Mouse (Mus musculus) T-helper 17 cell (primary cell): Measurements from ENCODE around the gene Lpcat3.

Experiments used
- in situ Hi-C, 2 experiments: fragments of 300-600 bp; cut with MboI, MseI; formaldehyde crosslinking; loops; 1 replicate in 1 of 2; 2 replicates in 1 of 2; pipeline ENCODE4 v1.15.1; 2025; ENCODE audit warnings: high pct_unique_total_duplicates in 2 of 2

Lpcat3 gene

DNA sequence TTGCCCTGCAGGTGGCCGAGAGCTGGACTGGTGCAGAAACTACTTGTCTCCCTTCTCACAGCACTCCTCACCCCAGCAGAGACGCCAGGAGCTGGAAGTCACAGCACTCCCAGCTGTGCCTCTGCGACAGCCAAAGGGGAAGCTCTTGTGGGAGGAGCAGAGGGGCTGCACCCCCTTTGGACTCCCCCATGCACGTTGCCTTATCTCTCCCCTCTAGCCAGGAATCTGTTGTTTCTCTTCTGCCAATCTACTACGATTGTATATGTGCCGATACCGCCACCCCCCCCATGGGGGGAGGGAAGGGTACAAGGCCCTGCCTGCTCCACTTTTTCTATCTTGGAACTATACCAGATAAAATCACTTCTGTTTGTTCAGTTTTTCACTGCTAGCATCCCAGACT, 41.0 kb downstream of the Lpcat3 start:
- in situ Hi-C loops = no loop called here

DNA sequence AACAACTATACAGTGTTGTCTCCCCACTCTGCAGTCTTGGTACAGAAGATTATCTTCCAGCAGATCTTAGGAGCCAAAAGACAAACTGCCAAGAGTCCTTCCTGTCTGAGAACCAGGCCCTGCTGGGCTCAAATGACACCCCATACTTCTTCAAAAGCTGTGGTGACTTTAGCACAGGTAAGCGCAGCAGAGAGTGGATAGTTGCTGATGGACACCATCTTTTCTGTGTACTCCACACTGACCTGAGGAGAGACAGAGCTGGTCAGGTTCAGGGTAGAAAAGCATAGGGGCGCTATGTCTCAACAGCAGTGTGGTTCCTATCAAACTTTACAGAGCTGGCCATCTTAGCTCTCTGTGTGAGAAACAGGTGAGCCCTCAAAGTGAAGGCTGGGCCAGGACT, 41.6 kb downstream of the Lpcat3 start:
- in situ Hi-C loops = no loop called here

DNA sequence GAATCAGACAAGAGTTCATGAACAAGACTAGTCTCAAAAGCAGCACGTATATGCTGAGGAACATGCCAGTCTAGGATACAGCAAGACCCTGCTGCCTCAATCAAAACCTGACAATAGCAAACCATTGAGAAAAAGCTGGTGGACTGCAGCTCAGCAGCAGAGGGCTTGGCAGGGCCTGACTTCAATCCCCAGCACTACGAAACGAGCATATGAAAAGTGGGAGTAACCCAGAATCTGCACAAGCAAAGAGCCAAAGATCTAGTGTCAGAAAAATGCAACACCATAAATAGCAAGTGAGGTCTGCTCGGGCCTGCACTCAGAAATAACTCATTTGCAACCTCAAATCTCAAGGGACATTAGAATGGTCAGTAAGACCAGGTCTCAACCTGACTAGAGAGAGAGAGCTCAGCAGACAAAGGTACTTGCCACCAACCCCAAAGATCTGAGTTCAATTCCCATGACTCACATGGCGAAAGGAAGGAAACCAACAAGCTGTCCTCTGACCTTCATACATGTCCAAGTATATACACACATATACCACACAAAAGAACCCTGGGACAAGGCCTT, 43.3 kb downstream of the Lpcat3 start:
- in situ Hi-C loops = no loop called here

- in situ Hi-C loops = no loop called here
Measured at GRCm38 (mm10) chr6:124708289-124708889, 45.6 kb downstream of the Lpcat3 start.

GRCm38 (mm10) chr6:124711824-124712782, 49.3 kb downstream of the Lpcat3 start, which contains the start of the genes Emg1 and Phb2:
Gene Emg1 (minus strand): TSS chr6:124712178.
Gene Phb2 (plus strand): TSS chr6:124712336.
- in situ Hi-C loops = loop anchor here in 1 of 2 experiments (5.0 kb wide), 1 partner anchor 45 kb away; the partner anchor contains the start of genes Atn1 and Gm45234

- in situ Hi-C loops = loop anchor here in 1 of 2 experiments (5.0 kb wide), 1 partner anchor 44 kb away; the partner anchor contains the start of genes Atn1 and Gm45234
Measured at GRCm38 (mm10) chr6:124712918-124713317, 50.1 kb downstream of the Lpcat3 start.

- in situ Hi-C loops = loop anchor here in 1 of 2 experiments (5.0 kb wide), 1 partner anchor 45 kb away; no protein-coding TSS in a partner anchor
Measured at GRCm38 (mm10) chr6:124716864-124717490, 54.1 kb downstream of the Lpcat3 start.

- in situ Hi-C loops = loop anchor here in 1 of 2 experiments (5.0 kb wide), 1 partner anchor 44 kb away; no protein-coding TSS in a partner anchor
Measured at GRCm38 (mm10) chr6:124717968-124718367, 55.1 kb downstream of the Lpcat3 start.

DNA sequence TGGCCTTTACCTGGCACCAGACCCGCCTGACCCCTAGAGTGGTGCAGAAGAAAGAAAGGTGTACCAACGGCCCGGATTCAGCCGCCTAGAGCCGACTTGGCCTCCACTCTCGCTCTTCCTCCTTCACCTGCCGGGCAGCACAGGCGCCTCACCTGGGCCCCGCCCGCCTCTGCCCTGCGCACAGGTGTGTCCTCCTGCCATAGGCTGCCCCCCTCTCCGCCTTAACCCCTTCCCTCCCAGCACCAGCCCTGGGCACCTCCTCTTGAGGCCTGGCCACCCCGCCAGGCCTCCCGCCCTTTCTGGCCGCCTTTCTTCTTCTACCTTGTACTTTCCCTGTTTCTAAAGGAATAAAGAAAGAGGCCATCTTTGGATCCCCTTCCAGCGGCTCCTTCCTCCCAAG, 55.9 kb downstream of the Lpcat3 start:
- in situ Hi-C loops = loop anchor here in 1 of 2 experiments (5.0 kb wide), 1 partner anchor 44 kb away; no protein-coding TSS in a partner anchor

DNA sequence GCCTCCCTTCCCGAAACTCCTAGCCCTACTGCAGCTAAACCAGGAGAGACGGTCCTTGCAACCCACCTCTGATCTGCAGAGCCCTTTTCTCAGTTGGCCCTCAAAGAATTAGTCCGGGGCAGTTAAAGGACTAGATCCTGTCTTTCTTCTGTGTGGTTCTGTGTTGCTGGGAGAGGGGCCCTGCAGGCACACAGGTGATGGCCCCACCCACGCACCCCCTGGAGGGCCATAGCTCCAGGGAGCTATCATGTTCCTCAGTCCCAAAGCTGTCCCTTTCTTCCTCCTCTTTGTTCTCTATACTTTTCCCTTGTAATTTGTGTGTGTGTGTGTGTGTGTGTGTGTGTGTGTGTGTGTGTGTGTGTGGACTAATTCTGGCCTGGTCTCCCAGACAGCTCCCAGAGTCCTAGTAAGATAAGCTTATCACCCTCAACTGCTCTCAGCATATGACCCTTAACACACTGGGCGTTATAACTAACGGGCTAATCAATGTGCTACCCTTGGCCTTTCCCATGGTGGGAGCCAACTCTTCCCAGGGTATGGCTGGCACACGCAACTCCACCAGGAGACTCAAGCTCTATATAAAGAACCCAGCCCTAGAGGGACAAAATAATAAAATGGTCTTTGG, 56.6 kb downstream of the Lpcat3 start:
- in situ Hi-C loops = loop anchor here in 1 of 2 experiments (5.0 kb wide), 1 partner anchor 43 kb away; no protein-coding TSS in a partner anchor

DNA sequence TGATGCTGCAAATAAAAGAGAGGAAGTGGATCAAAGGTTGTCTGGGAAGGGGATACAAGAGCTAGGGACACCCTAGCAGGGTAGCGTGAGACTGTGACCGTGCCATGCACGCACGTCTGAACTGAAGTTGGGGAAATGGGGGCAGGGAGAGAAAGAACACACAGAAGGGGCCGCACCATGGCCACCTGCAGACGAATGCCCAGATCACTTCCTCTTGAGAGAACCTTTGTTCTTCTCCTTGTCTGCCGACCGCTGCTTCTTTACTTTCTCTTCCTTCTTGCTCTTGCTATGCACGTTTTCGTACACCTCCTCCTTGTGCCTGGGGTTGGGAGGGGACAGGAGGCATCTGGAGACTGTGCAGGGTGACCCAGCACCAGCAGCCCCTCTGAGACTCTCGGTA, 58.1 kb downstream of the Lpcat3 start:
- in situ Hi-C loops = no loop called here

- in situ Hi-C loops = no loop called here
Measured at GRCm38 (mm10) chr6:124722876-124723473, 60.1 kb downstream of the Lpcat3 start.

DNA sequence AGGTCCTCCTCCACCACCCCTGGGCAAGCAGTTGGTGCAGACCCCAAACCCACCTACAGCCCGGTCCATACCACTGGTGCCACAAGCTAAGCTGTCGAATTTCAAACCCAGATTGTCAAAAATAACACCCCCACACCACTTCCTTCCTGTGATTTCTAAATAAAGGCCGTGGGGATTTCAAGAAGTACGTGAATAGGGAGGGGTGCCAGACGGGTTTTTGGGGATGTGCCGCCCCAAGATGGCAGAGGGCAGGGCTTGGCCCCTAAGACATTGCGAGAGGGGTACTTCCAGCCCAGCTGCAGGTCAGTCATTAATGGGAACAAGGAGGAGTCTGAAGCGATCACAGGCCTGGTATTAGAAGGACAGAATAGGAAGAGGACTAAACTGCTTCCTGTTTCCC, 60.7 kb downstream of the Lpcat3 start:
- in situ Hi-C loops = no loop called here

GRCm38 (mm10) chr6:124724472-124724871, 61.6 kb downstream of the Lpcat3 start:
- in situ Hi-C loops = no loop called here

GRCm38 (mm10) chr6:124728621-124729020, 65.8 kb downstream of the Lpcat3 start:
- in situ Hi-C loops = no loop called here

GRCm38 (mm10) chr6:124729850-124730705, 67.3 kb downstream of the Lpcat3 start:
- in situ Hi-C loops = no loop called here

DNA sequence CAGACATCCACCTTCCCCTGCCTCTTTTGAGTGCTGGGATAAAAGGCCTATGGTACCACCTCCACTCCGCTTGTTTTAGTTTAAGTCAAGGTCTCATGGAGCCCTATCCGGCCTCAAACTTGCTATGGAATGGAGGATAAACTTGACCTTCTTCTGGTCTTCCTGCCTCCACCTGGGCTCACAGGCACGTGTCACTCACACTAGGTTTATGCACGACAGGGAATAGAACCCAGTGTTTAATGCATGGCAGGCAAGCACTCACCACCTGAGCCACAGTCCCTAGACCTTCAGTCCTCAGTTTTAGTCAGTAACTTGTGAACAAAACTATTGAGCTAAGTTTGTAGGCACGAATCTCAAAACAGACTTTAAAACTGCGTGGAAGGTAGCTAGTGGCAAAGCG, 68.2 kb downstream of the Lpcat3 start:
- in situ Hi-C loops = no loop called here

DNA sequence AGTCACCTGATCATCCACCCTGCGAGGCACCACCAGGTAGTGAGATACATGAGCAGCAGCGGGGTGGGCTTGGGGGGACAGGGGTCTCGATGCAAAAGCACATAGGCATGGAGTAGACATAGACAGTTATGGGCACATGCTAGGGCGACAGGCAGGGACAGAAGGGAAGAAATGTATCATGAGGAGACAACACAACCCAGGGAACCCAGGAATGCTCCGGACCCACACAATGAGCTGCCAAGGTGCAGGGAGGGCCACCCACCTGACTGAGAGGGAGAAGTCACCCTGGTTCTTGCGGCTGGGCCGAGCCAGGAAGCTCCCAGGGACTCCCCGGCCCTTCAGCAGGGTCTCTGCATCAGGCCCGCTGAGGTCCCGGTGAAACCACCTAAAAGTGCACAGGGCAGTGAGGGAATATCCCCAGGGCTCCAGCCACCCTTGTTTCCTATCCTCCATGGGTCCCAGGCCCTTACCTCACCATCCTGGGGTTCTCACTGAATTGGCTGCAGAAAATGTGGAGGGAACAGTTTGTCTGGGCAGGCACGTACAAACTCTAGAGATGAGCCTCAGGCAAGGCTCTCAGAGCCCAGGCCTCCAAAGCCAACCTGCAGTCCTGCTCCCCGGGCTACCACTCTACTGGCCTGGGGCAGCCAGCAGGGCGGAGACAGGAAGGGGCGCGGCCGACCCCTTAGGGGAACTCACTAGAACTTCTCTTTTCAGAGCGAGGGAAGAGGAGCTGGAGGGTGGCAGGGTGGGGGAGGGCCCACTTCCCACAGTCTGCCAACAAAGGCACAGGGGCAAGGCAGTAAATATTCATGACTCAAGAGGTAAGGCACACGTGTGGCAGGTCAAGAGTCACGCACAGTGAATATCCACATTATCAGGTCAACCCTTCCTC, 69.9 kb downstream of the Lpcat3 start:
- in situ Hi-C loops = no loop called here
